Mouse (Mus musculus): ENCODE results near the gene Ppp2r2d. TPM values are rescaled to one million over a fixed set of nuclear protein-coding genes. Genes with fewer than 3 reads are reported as not detected.

Gene Ppp2r2d
- polyA plus RNA-seq, 1 experiment from 2014 or later = 13.9 TPM

DNA sequence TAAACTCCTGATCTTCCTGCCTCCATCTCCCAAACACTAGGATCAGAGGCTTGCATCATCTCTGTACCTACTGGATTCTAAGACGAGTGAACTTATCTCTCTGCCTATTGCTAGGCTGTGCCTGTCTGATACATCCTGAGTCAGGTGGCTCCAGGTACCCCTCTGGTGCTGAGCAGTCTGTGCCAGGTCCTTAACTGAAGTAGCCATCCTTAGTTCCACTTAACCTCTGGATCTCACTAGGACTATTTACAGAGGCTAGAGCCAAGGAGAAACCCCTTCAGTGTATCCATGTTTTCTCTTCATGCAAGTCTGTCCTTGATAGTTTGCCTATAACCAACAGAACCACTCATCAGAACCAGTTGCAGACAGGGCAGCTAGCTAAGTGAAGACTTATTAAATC, 60.6 kb downstream of the Ppp2r2d start:
- Histone ChIP-seq H3K9ac (no peak overlapping the region), H3K9me3 (replicated peaks) (no peaks in the 10 kb centered on the region), H3K4me2 (peak overlapping the region; percentile 55), H3K27ac (replicated peaks) (peak overlapping the region; percentile 48), H3K27me3 (no peaks in the 10 kb centered on the region), H3K4me3 (replicated peaks) (peak overlapping the region; percentile 78), H3K4me1 (replicated peaks) (peaks cover 71% of the 10 kb centered on the region), H3K36me3 (replicated peaks) (no peaks in the 10 kb centered on the region)
- WGBS (ENCODE audit: insufficient replicate concordance) = 25% methylated on average over 1 of the region's 1 CpGs
- ATAC-seq (ENCODE audit: insufficient read depth) = no peak

DNA sequence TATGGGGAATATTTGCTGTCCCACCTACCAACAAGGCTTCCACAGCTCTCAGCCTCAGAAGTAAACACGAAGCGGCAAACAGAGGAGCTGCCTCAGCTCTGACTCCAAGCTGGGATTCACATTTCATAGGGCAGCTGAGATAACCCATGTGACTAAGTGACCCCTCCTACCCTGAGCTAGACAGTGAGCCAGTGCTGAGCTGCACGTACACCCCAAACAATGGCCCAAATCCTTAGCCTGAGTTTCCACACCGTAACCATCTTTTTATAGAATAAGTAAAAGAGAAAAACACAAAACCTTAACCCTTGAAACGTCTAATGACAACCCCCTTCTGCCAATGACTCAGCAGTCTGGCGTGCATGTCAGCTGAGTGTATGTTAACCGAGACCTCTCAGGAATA, 61.2 kb downstream of the Ppp2r2d start:
- 10% methylated on average over 7 of the region's 7 CpGs for WGBS (ENCODE audit: insufficient replicate concordance)

DNA sequence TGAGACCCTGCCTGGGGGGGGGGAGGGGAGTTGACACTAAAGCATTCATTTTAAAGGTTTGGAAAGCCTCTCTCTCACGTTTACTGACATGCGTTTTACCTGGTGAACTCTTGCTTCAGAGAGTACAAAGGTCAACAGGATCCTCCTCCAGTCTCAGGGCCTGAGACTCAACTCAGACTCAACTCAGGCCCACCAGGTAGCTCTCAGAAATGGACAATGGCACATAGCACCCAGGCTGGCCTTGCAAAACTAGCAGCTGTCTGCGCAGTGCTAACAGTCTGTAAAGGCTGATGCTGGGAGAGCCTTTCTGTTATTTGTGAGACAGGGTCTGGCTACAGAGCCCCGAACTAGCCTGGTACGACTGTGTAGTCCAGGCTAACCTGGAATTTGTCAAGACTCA, 62.1 kb downstream of the Ppp2r2d start:
- no peak for ATAC-seq (ENCODE audit: insufficient read depth)
- Histone ChIP-seq H3K4me2 (peak overlapping the region; percentile 93), H3K4me1 (replicated peaks) (peaks cover 63% of the 10 kb centered on the region), H3K27ac (replicated peaks) (peak overlapping the region; percentile 84), H3K27me3 (no peaks in the 10 kb centered on the region), H3K9ac (peak overlapping the region; percentile 92; the same call in 1 of the 2 replicates), H3K36me3 (replicated peaks) (no peaks in the 10 kb centered on the region), H3K9me3 (replicated peaks) (no peaks in the 10 kb centered on the region), H3K4me3 (replicated peaks) (peak overlapping the region; percentile 78)
- WGBS (ENCODE audit: insufficient replicate concordance) = 73% methylated on average over 5 of the region's 5 CpGs

More for the DNA sequence above, 61.2 kb downstream of the Ppp2r2d start:
- Histone ChIP-seq H3K27ac (replicated peaks) (peak overlapping the region; percentile 48), H3K4me3 (replicated peaks) (peak overlapping the region; percentile 78), H3K27me3 (no peaks in the 10 kb centered on the region), H3K9ac (no peak overlapping the region), H3K9me3 (replicated peaks) (no peaks in the 10 kb centered on the region), H3K36me3 (replicated peaks) (no peaks in the 10 kb centered on the region), H3K4me2 (peak overlapping the region; percentile 55), H3K4me1 (replicated peaks) (peaks cover 70% of the 10 kb centered on the region)
- peak; percentile 20 for ATAC-seq (ENCODE audit: insufficient read depth)

- H3K27ac ChIP-seq (replicated peaks) = peak overlapping the region; percentile 84
- 9% methylated on average over 10 of the region's 10 CpGs for WGBS (ENCODE audit: insufficient replicate concordance)
- peaks cover 62% of the 10 kb centered on the region for H3K4me1 ChIP-seq (replicated peaks)
- peak overlapping the region; percentile 93 for H3K4me2 ChIP-seq
- no peaks in the 10 kb centered on the region for H3K9me3 ChIP-seq (replicated peaks)
- ATAC-seq (ENCODE audit: insufficient read depth) = peak; percentile 37
- peak overlapping the region; percentile 92 for H3K9ac ChIP-seq
- no peaks in the 10 kb centered on the region for H3K36me3 ChIP-seq (replicated peaks)
- H3K4me3 ChIP-seq (replicated peaks) = peak overlapping the region; percentile 78
- H3K27me3 ChIP-seq = no peaks in the 10 kb centered on the region
These were observed 62.9 kb downstream of the Ppp2r2d start for GRCm38 (mm10) chr7:138908768-138909276.

DNA sequence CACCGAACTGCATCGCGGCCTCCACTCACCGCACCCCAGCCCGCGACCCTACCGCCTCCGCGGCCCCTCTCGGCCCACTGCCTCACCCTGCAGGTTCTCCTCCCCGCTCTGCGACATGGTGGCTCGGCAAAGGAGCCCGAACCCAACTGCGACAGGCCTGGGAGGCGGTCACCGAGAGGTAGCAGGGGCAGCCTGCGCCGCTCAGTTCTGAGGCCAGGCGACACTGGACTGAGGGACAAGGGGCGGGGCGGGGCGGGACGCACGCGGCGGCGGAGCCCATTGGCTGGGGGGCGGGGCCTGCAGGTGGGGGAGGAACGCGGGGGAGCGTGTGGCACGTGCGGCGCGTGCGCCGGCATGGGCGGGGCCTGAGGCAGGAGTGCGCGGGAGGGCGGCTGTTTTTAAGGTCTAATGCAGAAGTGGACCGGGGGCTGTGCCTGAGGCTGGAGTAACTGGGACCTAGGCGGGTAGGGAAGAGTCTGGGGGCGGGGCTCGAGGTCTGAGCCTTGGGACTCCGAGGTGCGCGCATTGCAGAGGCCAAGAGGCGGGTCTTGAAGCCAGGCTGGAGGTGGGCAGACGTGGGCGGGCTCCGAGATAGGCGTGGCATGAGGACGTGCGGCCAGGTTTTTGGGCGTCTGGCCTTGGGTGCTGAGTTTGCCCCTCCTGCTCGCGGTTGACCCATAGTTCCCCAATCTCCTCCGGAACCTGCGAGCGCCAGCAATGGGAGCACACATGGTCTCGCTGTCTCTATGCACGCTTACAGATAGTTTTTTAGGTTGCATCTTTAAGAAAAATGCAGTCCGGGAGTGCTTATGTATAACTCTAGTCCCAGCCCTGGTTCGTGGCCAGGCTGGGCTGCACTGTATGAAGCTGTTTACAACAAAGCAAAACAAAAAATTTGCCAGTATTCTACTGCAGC, 63.7 kb downstream of the Ppp2r2d start, which contains the start of gene Bnip3:
TSS of gene Bnip3 (minus strand) at position 243 of the 916 bp plus-strand sequence.
- no peaks in the 10 kb centered on the region for H3K9me3 ChIP-seq (replicated peaks)
- H3K27ac ChIP-seq (replicated peaks) = peak within 1 kb of the TSS; percentile 87
- H3K36me3 ChIP-seq (replicated peaks) = no peaks in the 10 kb centered on the region
- peak within 1 kb of the TSS; percentile 92 for H3K9ac ChIP-seq
- WGBS (ENCODE audit: insufficient replicate concordance) = under 1% methylated on average over 66 of the region's 66 CpGs
- no peaks in the 10 kb centered on the region for H3K27me3 ChIP-seq
- peaks cover 62% of the 10 kb centered on the region for H3K4me1 ChIP-seq (replicated peaks)
- peak; percentile 92 for ATAC-seq (ENCODE audit: insufficient read depth)
- H3K4me2 ChIP-seq = peak within 1 kb of the TSS; percentile 93
- peak within 1 kb of the TSS; percentile 78 for H3K4me3 ChIP-seq (replicated peaks)

GRCm38 (mm10) chr7:138910193-138910562, 64.3 kb downstream of the Ppp2r2d start:
- Histone ChIP-seq H3K27ac (replicated peaks) (peak overlapping the region; percentile 87), H3K36me3 (replicated peaks) (no peaks in the 10 kb centered on the region), H3K27me3 (no peaks in the 10 kb centered on the region), H3K9ac (peak overlapping the region; percentile 53), H3K4me3 (replicated peaks) (peak overlapping the region; percentile 78), H3K9me3 (replicated peaks) (no peaks in the 10 kb centered on the region), H3K4me1 (replicated peaks) (peaks cover 56% of the 10 kb centered on the region), H3K4me2 (peak overlapping the region; percentile 93)
- WGBS (ENCODE audit: insufficient replicate concordance) = 23% methylated on average over 7 of the region's 7 CpGs
- ATAC-seq (ENCODE audit: insufficient read depth) = no peak

GRCm38 (mm10) chr7:138913616-138914015, 67.7 kb downstream of the Ppp2r2d start:
- H3K4me3 ChIP-seq (replicated peaks) = no peak overlapping the region
- no peak for ATAC-seq (ENCODE audit: insufficient read depth)
- H3K4me2 ChIP-seq = no peak overlapping the region
- no peak overlapping the region for H3K9ac ChIP-seq
- H3K27ac ChIP-seq (replicated peaks) = 0 out of 2 replicates have a peak overlapping the region, but pooled peaks have one; percentile 19
- WGBS (ENCODE audit: insufficient replicate concordance) = 48% methylated on average over 3 of the region's 3 CpGs
- H3K9me3 ChIP-seq (replicated peaks) = no peaks in the 10 kb centered on the region
- peaks cover 26% of the 10 kb centered on the region for H3K4me1 ChIP-seq (replicated peaks)
- no peaks in the 10 kb centered on the region for H3K36me3 ChIP-seq (replicated peaks)
- H3K27me3 ChIP-seq = no peaks in the 10 kb centered on the region

DNA sequence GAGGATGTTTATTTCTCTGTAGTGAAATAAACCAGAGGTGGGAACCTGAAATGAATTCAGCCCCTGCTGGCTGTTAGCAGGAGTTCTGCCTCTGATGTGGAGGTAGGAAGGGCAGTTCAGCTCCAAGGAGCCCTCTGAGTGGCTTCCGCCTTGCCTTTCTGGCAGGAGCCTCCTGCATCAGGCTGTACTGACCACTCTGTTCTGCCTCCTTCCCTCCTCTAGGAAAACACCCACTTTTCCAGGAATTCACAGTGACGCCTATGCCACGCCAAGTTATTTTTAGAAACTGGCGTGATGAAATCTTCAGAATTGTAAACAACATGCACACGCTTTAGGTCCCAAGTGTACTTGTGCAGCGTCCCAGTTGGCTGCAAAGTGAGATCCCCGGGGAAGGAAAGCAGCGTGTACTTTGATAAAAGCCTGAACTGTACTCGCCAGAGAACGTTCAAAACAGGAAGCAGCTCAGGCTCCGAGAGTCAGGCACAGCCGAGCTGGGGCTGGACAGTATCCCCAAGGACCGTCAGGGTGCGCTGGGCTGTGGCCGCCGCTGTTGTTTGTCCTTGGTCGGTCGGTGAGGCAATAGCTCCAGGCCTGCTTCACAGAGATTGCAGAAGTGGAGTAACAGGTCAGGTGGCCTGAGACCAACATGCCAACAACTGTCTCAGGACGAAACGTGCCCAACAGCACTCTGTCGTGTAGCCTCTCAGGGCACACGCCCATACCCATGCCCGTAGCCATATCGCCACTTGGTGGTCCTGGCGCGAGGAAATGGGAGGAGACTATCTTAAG, 73.5 kb downstream of the Ppp2r2d start:
- Histone ChIP-seq H3K4me1 (replicated peaks) (peaks cover 16% of the 10 kb centered on the region), H3K9ac (0 out of 2 replicates have a peak overlapping the region, but pooled peaks have one; percentile 33)
- 1% methylated on average over 26 of the region's 26 CpGs for WGBS (ENCODE audit: insufficient replicate concordance)

GRCm38 (mm10) chr7:138921611-138922010, 75.7 kb downstream of the Ppp2r2d start:
- no peak for ATAC-seq (ENCODE audit: insufficient read depth)
- 82% methylated on average over 8 of the region's 8 CpGs for WGBS (ENCODE audit: insufficient replicate concordance)
- H3K36me3 ChIP-seq (replicated peaks) = no peaks in the 10 kb centered on the region
- no peaks in the 10 kb centered on the region for H3K9me3 ChIP-seq (replicated peaks)
- H3K4me2 ChIP-seq = no peak overlapping the region
- H3K27me3 ChIP-seq = no peaks in the 10 kb centered on the region
- peaks cover 16% of the 10 kb centered on the region for H3K4me1 ChIP-seq (replicated peaks)
- H3K9ac ChIP-seq = no peak overlapping the region
- no peak overlapping the region for H3K27ac ChIP-seq (replicated peaks)
- H3K4me3 ChIP-seq (replicated peaks) = no peak overlapping the region

More for the DNA sequence above, 73.5 kb downstream of the Ppp2r2d start:
- no peaks in the 10 kb centered on the region for H3K9me3 ChIP-seq (replicated peaks)
- H3K4me3 ChIP-seq (replicated peaks) = peak overlapping the region; percentile 46
- peak; percentile 83 for ATAC-seq (ENCODE audit: insufficient read depth)
- H3K4me2 ChIP-seq = peak overlapping the region; percentile 68
- peak overlapping the region; percentile 77 for H3K27ac ChIP-seq (replicated peaks)
- H3K36me3 ChIP-seq (replicated peaks) = no peaks in the 10 kb centered on the region
- no peaks in the 10 kb centered on the region for H3K27me3 ChIP-seq

- Histone ChIP-seq H3K4me2 (no peak overlapping the region), H3K27me3 (no peaks in the 10 kb centered on the region), H3K9ac (no peak overlapping the region), H3K4me1 (replicated peaks) (peaks cover 15% of the 10 kb centered on the region), H3K36me3 (replicated peaks) (no peaks in the 10 kb centered on the region), H3K4me3 (replicated peaks) (no peak overlapping the region), H3K27ac (replicated peaks) (no peak overlapping the region), H3K9me3 (replicated peaks) (no peaks in the 10 kb centered on the region)
- 3% methylated on average over 3 of the region's 3 CpGs for WGBS (ENCODE audit: insufficient replicate concordance)
- no peak for ATAC-seq (ENCODE audit: insufficient read depth)
These were observed 78.0 kb downstream of the Ppp2r2d start for GRCm38 (mm10) chr7:138923756-138924425.
